Mouse (Mus musculus) kidney, embryonic 16.5 days (tissue): ENCODE results near the gene Psenen. TPM values are rescaled to one million over a fixed set of nuclear protein-coding genes. Genes with fewer than 3 reads are reported as not detected.

Experiments
- ATAC-seq: fragments of 200-750 bp; cut with Nextera tagmentation; 2 replicates; pipeline ENCODE4 v1.8.0; 2017; ENCODE audit warnings: moderate TSS enrichment; ENCODE audit not compliant: low FRiP score, low TSS enrichment
- H3K27ac ChIP-seq: fragments of 300-500 bp; sonication (generic); 2 replicates; pipeline ENCODE4 v1.5.1; 2014; ENCODE audit warnings: low read length
- H3K27me3 ChIP-seq: fragments of 300-500 bp; sonication (generic); 2 replicates; pipeline ENCODE4 v1.6.1; 2014; ENCODE audit warnings: low read length, control low read depth, mixed read lengths; ENCODE audit not compliant: insufficient read depth
- H3K36me3 ChIP-seq: fragments of 300-500 bp; sonication (generic); 2 replicates; pipeline ENCODE4 v1.6.1; 2014; ENCODE audit warnings: low read length, control low read depth, mixed read lengths; ENCODE audit not compliant: insufficient read depth
- H3K4me1 ChIP-seq: fragments of 300-500 bp; sonication (generic); 2 replicates; pipeline ENCODE4 v1.6.1; 2014; ENCODE audit warnings: low read length, control low read depth, mixed read lengths; ENCODE audit not compliant: insufficient read depth
- H3K4me2 ChIP-seq: fragments of 300-500 bp; sonication (generic); replicated peaks from 2 replicates; pipeline ENCODE4 v1.6.1; 2014; ENCODE audit warnings: low read depth, low read length
- H3K4me3 ChIP-seq: fragments of 300-500 bp; sonication (generic); 2 replicates; pipeline ENCODE4 v1.5.1; 2014; ENCODE audit warnings: mild to moderate bottlenecking, low read length
- H3K9ac ChIP-seq: fragments of 300-500 bp; sonication (generic); replicated peaks from 2 replicates; pipeline ENCODE4 v1.6.1; 2014; ENCODE audit warnings: low read length
- H3K9me3 ChIP-seq: fragments of 300-500 bp; sonication (generic); 2 replicates; pipeline ENCODE4 v1.6.1; 2016; ENCODE audit warnings: low read length, control low read depth
- WGBS: fragments of 180-500 bp; shearing (Covaris S2); extraction: QIAGEN DNeasy Blood & Tissue Kit; methylation state at CpG from one replicate; pipeline ENCODE4 v1.1.7; 2014; 5-methylcytosine and 5-hydroxymethylcytosine counted together
- polyA plus RNA-seq: library from polyadenylated mRNA; unstranded; fragments of >200 nt; fragmentation: Nextera tagmentation; extraction: Ambion mirVana; gene quantifications from 2 replicates; pipeline ENCODE4 v1.2.1, GENCODE M21; 2015

Psenen gene
- polyA plus RNA-seq, 1 experiment from 2014 or later, result 142 TPM

- no peak for ATAC-seq
- Histone ChIP-seq H3K4me3 (no peak overlapping the region), H3K9me3 (no peaks in the 10 kb centered on the region), H3K27ac (no peak overlapping the region), H3K4me1 (no peaks in the 10 kb centered on the region), H3K4me2 (no peak overlapping the region), H3K27me3 (no peaks in the 10 kb centered on the region), H3K9ac (no peak overlapping the region), H3K36me3 (peaks cover 42% of the 10 kb centered on the region)
- WGBS, result 89% methylated on average over 2 of the region's 2 CpGs
Measured at GRCm38 (mm10) chr7:30544327-30544726, 19.1 kb downstream of the Psenen start.

- Histone ChIP-seq H3K36me3 (peaks cover 31% of the 10 kb centered on the region), H3K9ac (no peak overlapping the region), H3K27me3 (no peaks in the 10 kb centered on the region), H3K27ac (no peak overlapping the region), H3K9me3 (no peaks in the 10 kb centered on the region), H3K4me3 (no peak overlapping the region), H3K4me2 (no peak overlapping the region), H3K4me1 (peaks cover 3% of the 10 kb centered on the region; the same call in 1 of the 2 replicates)
- 93% methylated on average over 7 of the region's 7 CpGs for WGBS
- no peak for ATAC-seq
Measured at GRCm38 (mm10) chr7:30540572-30540971, 22.9 kb downstream of the Psenen start.

- ATAC-seq, result peak; percentile 94
- peak within 1 kb of the TSS; percentile 57; the same call in 1 of the 2 replicates for H3K27ac ChIP-seq
- WGBS, result under 1% methylated on average over 54 of the region's 84 CpGs
- peak within 1 kb of the TSS; percentile 91 for H3K4me2 ChIP-seq
- peak within 1 kb of the TSS; percentile 82 for H3K9ac ChIP-seq
- no peaks in the 10 kb centered on the region for H3K27me3 ChIP-seq
- H3K4me1 ChIP-seq, result peaks cover 22% of the 10 kb centered on the region
- H3K4me3 ChIP-seq, result peak within 1 kb of the TSS; percentile 76
- H3K36me3 ChIP-seq, result peaks cover 34% of the 10 kb centered on the region
- H3K9me3 ChIP-seq, result no peaks in the 10 kb centered on the region
Measured at GRCm38 (mm10) chr7:30534633-30535577, 28.5 kb downstream of the Psenen start, which contains the start of gene Arhgap33. Gene Arhgap33 (minus strand): TSS chr7:30535060.

- Histone ChIP-seq H3K4me1 (peaks cover 22% of the 10 kb centered on the region), H3K4me2 (peak overlapping the region; percentile 91), H3K4me3 (peak overlapping the region; percentile 76), H3K27me3 (no peaks in the 10 kb centered on the region), H3K9ac (peak overlapping the region; percentile 82), H3K27ac (0 out of 2 replicates have a peak overlapping the region, but pooled peaks have one; percentile 57), H3K36me3 (peaks cover 35% of the 10 kb centered on the region), H3K9me3 (no peaks in the 10 kb centered on the region)
- 7% methylated on average over 20 of the region's 26 CpGs for WGBS
- ATAC-seq, result peak; percentile 36
Measured at GRCm38 (mm10) chr7:30533941-30534632, 29.3 kb downstream of the Psenen start.

- peaks cover 42% of the 10 kb centered on the region for H3K36me3 ChIP-seq
- peaks cover 22% of the 10 kb centered on the region for H3K4me1 ChIP-seq
- 0 out of 2 replicates have a peak overlapping the region, but pooled peaks have one; percentile 10 for H3K9ac ChIP-seq
- H3K27me3 ChIP-seq, result no peaks in the 10 kb centered on the region
- no peak overlapping the region for H3K4me2 ChIP-seq
- WGBS, result 39% methylated on average over 8 of the region's 8 CpGs
- no peaks in the 10 kb centered on the region for H3K9me3 ChIP-seq
- no peak overlapping the region for H3K27ac ChIP-seq
- H3K4me3 ChIP-seq, result no peak overlapping the region
- no peak for ATAC-seq
Measured at GRCm38 (mm10) chr7:30532931-30533330, 30.5 kb downstream of the Psenen start.

- no peaks in the 10 kb centered on the region for H3K27me3 ChIP-seq
- H3K9me3 ChIP-seq, result no peaks in the 10 kb centered on the region
- no peak overlapping the region for H3K27ac ChIP-seq
- H3K4me1 ChIP-seq, result peaks cover 30% of the 10 kb centered on the region
- H3K36me3 ChIP-seq, result peaks cover 45% of the 10 kb centered on the region
- no peak for ATAC-seq
- no peak overlapping the region for H3K4me2 ChIP-seq
- H3K9ac ChIP-seq, result peak overlapping the region; percentile 7; the same call in 1 of the 2 replicates
- H3K4me3 ChIP-seq, result no peak overlapping the region
- WGBS, result 77% methylated on average over 9 of the region's 9 CpGs
Measured at GRCm38 (mm10) chr7:30531291-30531815, 32.1 kb downstream of the Psenen start.

GRCm38 (mm10) chr7:30526981-30527380 lies 36.4 kb downstream of the Psenen start:
- 70% methylated on average over 14 of the region's 14 CpGs for WGBS
- H3K36me3 ChIP-seq, result peaks cover 58% of the 10 kb centered on the region
- H3K4me3 ChIP-seq, result no peak overlapping the region
- peaks cover 30% of the 10 kb centered on the region for H3K4me1 ChIP-seq
- peak; percentile 29; the same call in 1 of the 2 replicates for ATAC-seq
- no peaks in the 10 kb centered on the region for H3K9me3 ChIP-seq
- H3K27me3 ChIP-seq, result no peaks in the 10 kb centered on the region
- peak overlapping the region; percentile 38; the same call in 1 of the 2 replicates for H3K4me2 ChIP-seq
- H3K9ac ChIP-seq, result peak overlapping the region; percentile 60
- H3K27ac ChIP-seq, result no peak overlapping the region

GRCm38 (mm10) chr7:30526399-30526798 lies 37.0 kb downstream of the Psenen start:
- ATAC-seq, result peak; percentile 7; the same call in 1 of the 2 replicates
- H3K9me3 ChIP-seq, result no peaks in the 10 kb centered on the region
- peaks cover 52% of the 10 kb centered on the region for H3K36me3 ChIP-seq
- H3K9ac ChIP-seq, result peak overlapping the region; percentile 60
- no peaks in the 10 kb centered on the region for H3K27me3 ChIP-seq
- H3K4me2 ChIP-seq, result peak overlapping the region; percentile 38
- WGBS, result 15% methylated on average over 17 of the region's 17 CpGs
- peak overlapping the region; percentile 17 for H3K4me3 ChIP-seq
- peaks cover 30% of the 10 kb centered on the region for H3K4me1 ChIP-seq
- peak overlapping the region; percentile 76 for H3K27ac ChIP-seq

- peak; percentile 67 for ATAC-seq
- H3K4me3 ChIP-seq, result peak overlapping the region; percentile 17
- WGBS, result 16% methylated on average over 10 of the region's 10 CpGs
- peak overlapping the region; percentile 60 for H3K9ac ChIP-seq
- peaks cover 49% of the 10 kb centered on the region for H3K36me3 ChIP-seq
- no peaks in the 10 kb centered on the region for H3K27me3 ChIP-seq
- H3K9me3 ChIP-seq, result no peaks in the 10 kb centered on the region
- peak overlapping the region; percentile 38 for H3K4me2 ChIP-seq
- H3K27ac ChIP-seq, result peak overlapping the region; percentile 76
- H3K4me1 ChIP-seq, result peaks cover 30% of the 10 kb centered on the region
Measured at GRCm38 (mm10) chr7:30525954-30526353, 37.5 kb downstream of the Psenen start.
